Mouse (Mus musculus): ENCODE results near the gene Dlec1. TPM values are rescaled to one million over a fixed set of nuclear protein-coding genes. Genes with fewer than 3 reads are reported as not detected.
A peak's percentile ranks its signal among the peaks of the same experiment; 100 is the strongest.

Dlec1 gene
- polyA plus RNA-seq, 1 experiment = 0.16 TPM

DNA sequence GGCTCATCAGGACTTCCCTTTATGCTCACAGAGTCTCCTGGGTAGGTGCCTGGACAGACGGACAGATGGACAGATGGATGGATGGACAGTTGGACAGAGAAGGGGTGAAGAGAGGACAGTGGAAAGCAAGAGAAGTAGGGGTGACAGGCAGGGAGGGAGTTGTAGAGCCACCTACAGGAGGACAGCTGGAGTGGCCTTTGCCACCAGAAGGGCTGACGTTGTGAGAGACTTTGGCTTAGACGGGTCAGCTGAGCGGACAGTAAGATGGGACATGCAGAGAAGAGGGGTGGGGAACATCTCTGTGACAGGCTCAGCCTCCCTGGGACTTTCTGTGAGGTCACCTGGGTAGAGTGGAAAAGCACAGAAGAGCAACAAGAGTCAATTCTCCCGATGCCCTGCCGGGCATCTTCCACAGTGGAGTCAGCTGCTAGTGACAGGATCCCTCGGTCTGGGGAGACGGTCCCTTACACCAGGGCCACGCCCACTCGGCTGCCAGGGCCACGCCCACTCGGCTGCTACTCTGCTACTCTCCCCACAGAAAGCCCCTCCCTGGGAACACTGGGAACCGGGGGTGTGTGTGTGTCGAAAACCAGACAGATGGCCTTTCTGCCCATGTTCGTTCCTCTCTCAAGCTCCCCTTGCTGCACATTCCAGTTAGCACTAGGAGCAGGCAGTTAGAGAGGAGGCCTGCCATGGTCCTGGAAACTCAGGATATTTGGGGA is 1.9 kb upstream of the Dlec1 start:
- TF ChIP-seq POLR2A (IDR thresholded peaks at IDR 0.05; ENCODE audit: low read depth, low read length) = no peak
- no peak for TF ChIP-seq CTCF (IDR thresholded peaks at IDR 0.05; ENCODE audit: extremely low read depth, insufficient read length, insufficient replicate concordance, low read depth, low read length)
- no peaks in the 10 kb centered on the region for H3K36me3 ChIP-seq (ENCODE audit: control insufficient read depth, insufficient read depth, low read length)
- H3K27me3 ChIP-seq (ENCODE audit: control insufficient read depth, insufficient read depth, low read length) = no peaks in the 10 kb centered on the region
- WGBS = 16% methylated on average over 15 of the region's 15 CpGs
- H3K4me1 ChIP-seq (ENCODE audit: control insufficient read depth, insufficient read depth, insufficient read length, low read length) = peaks cover 5% of the 10 kb centered on the region; the same call in 1 of the 2 replicates
- H3K27ac ChIP-seq (ENCODE audit: insufficient read depth, low read depth, low read length) = no peak overlapping the region
- no peak overlapping the region for H3K4me3 ChIP-seq (ENCODE audit: low read depth, low read length)

DNA sequence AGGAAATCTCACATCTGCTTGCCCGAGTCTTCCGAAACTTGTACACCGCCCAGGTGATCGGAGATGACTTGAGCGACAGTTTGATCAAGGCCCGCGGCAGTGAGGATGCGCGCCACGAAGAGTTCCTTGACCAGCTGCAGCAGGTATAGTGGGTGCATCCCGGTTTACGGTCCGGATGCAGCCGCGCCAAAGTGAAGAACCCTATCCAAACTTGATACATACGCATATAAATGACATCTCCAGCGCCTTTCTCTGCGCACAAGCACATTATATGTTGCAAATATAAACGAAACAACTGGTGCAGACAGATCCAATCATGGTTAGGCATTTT is 470 bp downstream of the Dlec1 start:
- Histone ChIP-seq H3K36me3 (ENCODE audit: control insufficient read depth, insufficient read depth, low read length) (no peaks in the 10 kb centered on the region), H3K27me3 (ENCODE audit: control insufficient read depth, insufficient read depth, low read length) (no peaks in the 10 kb centered on the region), H3K27ac (ENCODE audit: insufficient read depth, low read depth, low read length) (no peak overlapping the region), H3K4me3 (ENCODE audit: low read depth, low read length) (peak overlapping the region; percentile 70), H3K4me1 (ENCODE audit: control insufficient read depth, insufficient read depth, insufficient read length, low read length) (peaks cover 5% of the 10 kb centered on the region; the same call in 1 of the 2 replicates)
- TF ChIP-seq CTCF (IDR thresholded peaks at IDR 0.05; ENCODE audit: extremely low read depth, insufficient read length, insufficient replicate concordance, low read depth, low read length) (no peak), POLR2A (IDR thresholded peaks at IDR 0.05; ENCODE audit: low read depth, low read length) (no peak)
- WGBS = 3% methylated on average over 19 of the region's 19 CpGs

GRCm38 (mm10) chr9:119107566-119107965 is 5.3 kb downstream of the Dlec1 start:
- no peaks in the 10 kb centered on the region for H3K36me3 ChIP-seq (ENCODE audit: control insufficient read depth, insufficient read depth, low read length)
- H3K27ac ChIP-seq (ENCODE audit: insufficient read depth, low read depth, low read length) = no peak overlapping the region
- WGBS = 90% methylated on average over 4 of the region's 4 CpGs
- TF ChIP-seq CTCF (IDR thresholded peaks at IDR 0.05; ENCODE audit: extremely low read depth, insufficient read length, insufficient replicate concordance, low read depth, low read length) (peak; percentile 49; the same call in 1 of the 2 replicates), POLR2A (IDR thresholded peaks at IDR 0.05; ENCODE audit: low read depth, low read length) (no peak)
- H3K4me1 ChIP-seq (ENCODE audit: control insufficient read depth, insufficient read depth, insufficient read length, low read length) = peaks cover 4% of the 10 kb centered on the region; the same call in 1 of the 2 replicates
- no peaks in the 10 kb centered on the region for H3K27me3 ChIP-seq (ENCODE audit: control insufficient read depth, insufficient read depth, low read length)
- no peak overlapping the region for H3K4me3 ChIP-seq (ENCODE audit: low read depth, low read length)

GRCm38 (mm10) chr9:119109685-119110353 is 7.5 kb downstream of the Dlec1 start:
- WGBS = 67% methylated on average over 12 of the region's 12 CpGs
- no peaks in the 10 kb centered on the region for H3K4me1 ChIP-seq (ENCODE audit: control insufficient read depth, insufficient read depth, insufficient read length, low read length)
- H3K36me3 ChIP-seq (ENCODE audit: control insufficient read depth, insufficient read depth, low read length) = no peaks in the 10 kb centered on the region
- H3K4me3 ChIP-seq (ENCODE audit: low read depth, low read length) = no peak overlapping the region
- H3K27me3 ChIP-seq (ENCODE audit: control insufficient read depth, insufficient read depth, low read length) = no peaks in the 10 kb centered on the region
- no peak overlapping the region for H3K27ac ChIP-seq (ENCODE audit: insufficient read depth, low read depth, low read length)
- TF ChIP-seq CTCF (IDR thresholded peaks at IDR 0.05; ENCODE audit: extremely low read depth, insufficient read length, insufficient replicate concordance, low read depth, low read length) (no peak), POLR2A (IDR thresholded peaks at IDR 0.05; ENCODE audit: low read depth, low read length) (no peak)

DNA sequence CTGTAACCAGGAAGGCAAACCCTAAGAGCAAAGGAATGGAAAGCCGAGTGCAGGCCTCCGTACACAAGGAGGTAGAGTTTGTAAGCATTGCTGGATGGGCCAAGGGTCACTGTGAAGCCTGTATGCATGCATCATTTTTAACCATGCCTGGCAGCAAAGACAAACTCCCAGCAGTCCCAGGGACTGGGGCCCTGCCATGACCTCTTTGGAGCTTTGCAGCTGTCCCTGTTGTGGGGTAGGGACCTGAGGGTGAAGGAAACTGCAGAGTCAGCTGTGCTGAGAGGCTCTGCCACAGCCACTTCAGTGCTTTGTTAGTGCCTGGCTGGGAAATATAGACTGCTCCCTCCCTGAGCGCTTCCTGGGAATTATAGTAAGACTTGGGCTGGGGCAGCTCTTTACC is 8.4 kb downstream of the Dlec1 start:
- Histone ChIP-seq H3K36me3 (ENCODE audit: control insufficient read depth, insufficient read depth, low read length) (no peaks in the 10 kb centered on the region), H3K4me3 (ENCODE audit: low read depth, low read length) (no peak overlapping the region), H3K4me1 (ENCODE audit: control insufficient read depth, insufficient read depth, insufficient read length, low read length) (no peaks in the 10 kb centered on the region), H3K27ac (ENCODE audit: insufficient read depth, low read depth, low read length) (no peak overlapping the region), H3K27me3 (ENCODE audit: control insufficient read depth, insufficient read depth, low read length) (no peaks in the 10 kb centered on the region)
- no peak for TF ChIP-seq CTCF (IDR thresholded peaks at IDR 0.05; ENCODE audit: extremely low read depth, insufficient read length, insufficient replicate concordance, low read depth, low read length)
- 56% methylated on average over 3 of the region's 3 CpGs for WGBS

GRCm38 (mm10) chr9:119114911-119115310 is 12.6 kb downstream of the Dlec1 start:
- H3K27me3 ChIP-seq (ENCODE audit: control insufficient read depth, insufficient read depth, low read length) = no peaks in the 10 kb centered on the region
- WGBS = 82% methylated on average over 17 of the region's 17 CpGs

GRCm38 (mm10) chr9:119119409-119120167 is 17.3 kb downstream of the Dlec1 start:
- Histone ChIP-seq H3K4me3 (ENCODE audit: low read depth, low read length) (no peak overlapping the region), H3K27ac (ENCODE audit: insufficient read depth, low read depth, low read length) (no peak overlapping the region), H3K4me1 (ENCODE audit: control insufficient read depth, insufficient read depth, insufficient read length, low read length) (no peaks in the 10 kb centered on the region), H3K27me3 (ENCODE audit: control insufficient read depth, insufficient read depth, low read length) (no peaks in the 10 kb centered on the region), H3K36me3 (ENCODE audit: control insufficient read depth, insufficient read depth, low read length) (no peaks in the 10 kb centered on the region)
- TF ChIP-seq CTCF (IDR thresholded peaks at IDR 0.05; ENCODE audit: extremely low read depth, insufficient read length, insufficient replicate concordance, low read depth, low read length) = no peak
- no peak for TF ChIP-seq POLR2A (IDR thresholded peaks at IDR 0.05; ENCODE audit: low read depth, low read length)
- 86% methylated on average over 19 of the region's 19 CpGs for WGBS

More at GRCm38 (mm10) chr9:119114911-119115310, 12.6 kb downstream of the Dlec1 start:
- Histone ChIP-seq H3K4me3 (ENCODE audit: low read depth, low read length) (no peak overlapping the region), H3K4me1 (ENCODE audit: control insufficient read depth, insufficient read depth, insufficient read length, low read length) (no peaks in the 10 kb centered on the region), H3K27ac (ENCODE audit: insufficient read depth, low read depth, low read length) (no peak overlapping the region), H3K36me3 (ENCODE audit: control insufficient read depth, insufficient read depth, low read length) (no peaks in the 10 kb centered on the region)
- TF ChIP-seq POLR2A (IDR thresholded peaks at IDR 0.05; ENCODE audit: low read depth, low read length) (no peak), CTCF (IDR thresholded peaks at IDR 0.05; ENCODE audit: extremely low read depth, insufficient read length, insufficient replicate concordance, low read depth, low read length) (no peak)

Data from small intestine, adult 2 months (tissue).